Mouse (Mus musculus): Measurements from ENCODE around the gene Ptgs2.

DNA sequence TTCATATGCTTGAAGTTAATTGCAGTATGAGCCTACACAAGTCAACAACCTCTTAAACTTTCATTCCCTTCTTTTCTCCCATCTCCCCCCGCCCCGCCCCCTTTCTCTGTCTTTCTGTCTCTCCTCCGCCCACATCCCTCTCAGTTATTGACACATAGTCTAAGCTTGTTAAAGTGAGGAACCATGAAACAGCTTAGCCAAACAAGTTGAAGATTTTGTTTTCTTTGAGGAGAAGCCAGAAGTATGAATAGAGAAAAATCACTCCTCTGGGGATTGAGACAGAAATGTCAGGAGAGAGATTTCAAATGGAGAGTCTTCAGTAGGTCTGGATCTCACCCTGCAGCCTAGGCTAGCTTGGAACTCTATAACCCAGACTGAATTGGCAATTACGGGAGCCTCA, 47.4 kb downstream of the Ptgs2 start:
- TF ChIP-seq CTCF (IDR thresholded peaks at IDR 0.05; ENCODE audit: low read depth) (no peak), EP300 (optimal IDR thresholded peaks at IDR 0.05) (no peak)

Measured in stomach, postnatal 0 days (tissue).